Mouse (Mus musculus) lung, postnatal 36 days (tissue): Measurements from ENCODE around the gene Trpm5.

Source experiments
- DNase-seq: peaks from one replicate; pipeline ENCODE4 v3.0.0; 2022; ENCODE audit warnings: mixed read lengths

The Trpm5 gene

GRCm38 (mm10) chr7:143057667-143058220 is 36.7 kb downstream of the Trpm5 start:
- no peak for DNase-seq

GRCm38 (mm10) chr7:143057023-143057422 is 37.4 kb downstream of the Trpm5 start:
- DNase-seq = no peak

- no peak for DNase-seq
Measured at GRCm38 (mm10) chr7:143055499-143056186, 38.8 kb downstream of the Trpm5 start.

GRCm38 (mm10) chr7:143055001-143055400 is 39.4 kb downstream of the Trpm5 start:
- DNase-seq = no peak

- no peak for DNase-seq
Measured at GRCm38 (mm10) chr7:143054612-143054965, 39.9 kb downstream of the Trpm5 start.

GRCm38 (mm10) chr7:143053961-143054611 is 40.4 kb downstream of the Trpm5 start:
- no peak for DNase-seq

GRCm38 (mm10) chr7:143053008-143053899 is 41.2 kb downstream of the Trpm5 start:
- DNase-seq = peak; percentile 71

- DNase-seq = peak; percentile 88
Measured at GRCm38 (mm10) chr7:143052626-143053007, 41.8 kb downstream of the Trpm5 start, which contains the start of gene Cd81. TSS of gene Cd81 (plus strand) at chr7:143052739.

- no peak for DNase-seq
Measured at GRCm38 (mm10) chr7:143051316-143051715, 43.1 kb downstream of the Trpm5 start.

- peak; percentile 75 for DNase-seq
Measured at GRCm38 (mm10) chr7:143049841-143050816, 44.3 kb downstream of the Trpm5 start.

- DNase-seq = no peak
Measured at GRCm38 (mm10) chr7:143049331-143049730, 45.1 kb downstream of the Trpm5 start.

- peak; percentile 36 for DNase-seq
Measured at GRCm38 (mm10) chr7:143046358-143046757, 48.1 kb downstream of the Trpm5 start.

GRCm38 (mm10) chr7:143044826-143045206 is 49.6 kb downstream of the Trpm5 start:
- no peak for DNase-seq

- no peak for DNase-seq
Measured at GRCm38 (mm10) chr7:143044049-143044825, 50.2 kb downstream of the Trpm5 start.

GRCm38 (mm10) chr7:143042897-143043300 is 51.5 kb downstream of the Trpm5 start:
- no peak for DNase-seq

- peak; percentile 81 for DNase-seq
Measured at GRCm38 (mm10) chr7:143042089-143042488, 52.4 kb downstream of the Trpm5 start.

GRCm38 (mm10) chr7:143041138-143041822 is 53.2 kb downstream of the Trpm5 start:
- peak; percentile 44 for DNase-seq

- DNase-seq = no peak
Measured at GRCm38 (mm10) chr7:143040561-143040960, 53.9 kb downstream of the Trpm5 start.

GRCm38 (mm10) chr7:143038174-143038931 is 56.1 kb downstream of the Trpm5 start:
- DNase-seq = peak; percentile 45

GRCm38 (mm10) chr7:143037306-143037705 is 57.1 kb downstream of the Trpm5 start:
- DNase-seq = no peak
